Mouse (Mus musculus): Measurements from ENCODE around the gene Tmed4.

DNA sequence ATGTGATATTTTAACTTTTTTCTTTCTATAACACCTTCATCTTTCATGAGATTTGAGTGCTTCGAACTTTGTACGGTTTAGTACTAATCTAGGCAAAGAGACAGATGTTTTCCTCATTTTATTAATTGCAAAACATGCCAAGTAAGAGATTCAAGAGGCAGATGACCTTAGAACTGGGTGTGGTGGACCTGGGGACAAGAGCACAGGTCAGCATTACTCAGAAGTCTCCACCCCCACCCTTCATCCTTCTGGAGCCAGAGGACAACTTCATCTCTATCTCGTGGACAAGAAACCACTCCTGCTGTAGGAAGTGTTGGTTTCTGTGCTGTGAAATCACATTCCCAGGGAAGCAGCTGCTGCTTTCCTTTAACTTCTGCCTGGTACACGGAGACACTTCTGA, 33.5 kb upstream of the Tmed4 start:
- TF ChIP-seq POLR2A (IDR thresholded peaks at IDR 0.05; ENCODE audit: borderline replicate concordance, extremely low read depth, low read depth, low read length): no peak
- no peak for TF ChIP-seq CTCF (IDR thresholded peaks at IDR 0.05; ENCODE audit: insufficient read depth, low read length)

All from lung, adult 2 months (tissue).